Mouse (Mus musculus): ENCODE results near the gene Gstz1. TPM values are rescaled to one million over a fixed set of nuclear protein-coding genes. Genes with fewer than 3 reads are reported as not detected.

Gstz1 gene
- total and polyA plus RNA-seq, 3 experiments: 19.7 to 27.5 (median 22.3) TPM

DNA sequence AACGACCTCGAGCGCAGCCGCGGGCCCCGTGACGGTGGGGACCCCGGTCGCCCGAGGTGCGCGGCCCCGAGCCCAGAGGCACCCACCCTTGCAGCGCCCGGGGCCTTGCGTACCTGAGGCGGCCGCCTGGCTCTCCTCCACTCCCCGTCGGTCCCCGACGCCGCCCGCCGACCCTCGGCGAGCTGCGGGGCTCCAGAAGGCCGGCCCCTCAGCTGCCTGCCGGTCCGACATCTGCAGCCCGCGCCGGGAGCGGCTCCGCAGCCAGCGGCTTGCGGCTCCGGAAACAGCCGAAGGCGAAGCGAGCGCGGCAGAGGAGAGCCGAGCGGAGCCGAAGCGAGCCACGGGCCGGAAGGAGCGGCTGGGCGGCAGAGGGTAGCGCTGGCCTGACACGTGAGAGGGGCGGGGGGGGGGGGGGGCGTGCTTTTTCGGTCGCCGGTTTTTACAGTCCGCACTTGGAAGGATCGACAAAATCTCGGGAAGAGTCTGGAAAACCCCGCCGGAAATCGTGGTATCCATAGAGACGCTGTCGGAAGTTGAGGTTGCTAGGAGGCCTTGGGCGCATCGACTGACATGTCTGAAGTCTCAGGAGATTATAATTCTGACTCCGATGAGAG, 53.1 kb downstream of the Gstz1 start, which contains the start of gene Tmed8:
Tmed8 (minus strand) TSS at position 482 of the 614 bp plus-strand sequence.
- 0 out of 2 replicates have a peak, but pooled peaks have one; percentile 10 for TF ChIP-seq TCF12 (IDR thresholded peaks at IDR 0.05; ENCODE audit: low read depth, low read length)
- no peak; the same call in 1 of the 2 replicates for TF ChIP-seq ETS1 (conservative IDR thresholded peaks at IDR 0.05; ENCODE audit: low read depth, low read length)
- peak; percentile 88 for TF ChIP-seq MXI1 (IDR thresholded peaks at IDR 0.05; ENCODE audit: low read depth, low read length)
- 0 out of 2 replicates have a peak, but pooled peaks have one; percentile 7 for TF ChIP-seq KAT2A (IDR thresholded peaks at IDR 0.05; ENCODE audit: insufficient replicate concordance, low read length)
- no peak for TF ChIP-seq MYC (IDR thresholded peaks at IDR 0.05; ENCODE audit: low read depth, low read length)
- peak; percentile 61 for TF ChIP-seq SIN3A (IDR thresholded peaks at IDR 0.05; ENCODE audit: low read length)
- TF ChIP-seq EP300 (IDR thresholded peaks at IDR 0.05; ENCODE audit: low read length): no peak
- 0 out of 2 replicates have a peak, but pooled peaks have one; percentile 39 for TF ChIP-seq MAZ (IDR thresholded peaks at IDR 0.05; ENCODE audit: low read depth, low read length)
- TF ChIP-seq PAX5 (IDR thresholded peaks at IDR 0.05; ENCODE audit: low read length): no peak
- TF ChIP-seq UBTF (IDR thresholded peaks at IDR 0.05; ENCODE audit: low read depth, low read length): peak; percentile 88
- no peak for TF ChIP-seq JUND (conservative IDR thresholded peaks at IDR 0.05; ENCODE audit: low read depth, low read length)
- TF ChIP-seq E2F4 (IDR thresholded peaks at IDR 0.05; ENCODE audit: insufficient replicate concordance, low read depth, low read length): no peak
- peak; percentile 30; the same call in 1 of the 2 replicates for TF ChIP-seq ELF1 (IDR thresholded peaks at IDR 0.05; ENCODE audit: low read depth, low read length)
- 0 out of 2 replicates have a peak, but pooled peaks have one; percentile 10 for TF ChIP-seq JUN (IDR thresholded peaks at IDR 0.05; ENCODE audit: insufficient read depth, low read depth, low read length)
- no peak for TF ChIP-seq ZC3H11A (IDR thresholded peaks at IDR 0.05; ENCODE audit: low read depth, low read length)
- no peak for TF ChIP-seq ZMIZ1 (IDR thresholded peaks at IDR 0.05; ENCODE audit: low read depth, low read length)
- no peak for TF ChIP-seq MAFK (IDR thresholded peaks at IDR 0.05; ENCODE audit: insufficient replicate concordance, low read length)
- peak; percentile 76 for TF ChIP-seq BHLHE40 (IDR thresholded peaks at IDR 0.05; ENCODE audit: low read depth, low read length)
- TF ChIP-seq SMC3 (IDR thresholded peaks at IDR 0.05; ENCODE audit: low read depth, low read length): no peak
- TF ChIP-seq POLR2A (IDR thresholded peaks at IDR 0.05; ENCODE audit: low read depth, low read length): peak; percentile 38; the same call in 1 of the 2 replicates
- no peak for TF ChIP-seq RAD21 (IDR thresholded peaks at IDR 0.05; ENCODE audit: low read depth, low read length)
- Histone ChIP-seq H3K4me3 (replicated peaks in 1 of 3; ENCODE audit: low read depth in 2 of 3, low read length in 2 of 3, poor library complexity in 1 of 3) (peak within 1 kb of the TSS; percentile 96 to 99 (median 98)), H3K4me1 (ENCODE audit: control insufficient read depth in 1 of 2, insufficient read depth in 2 of 2) (peaks cover 3 to 32% of the 10 kb centered on the region in 2 experiments; a peak in 3 of 4 replicates), H3K36me3 (replicated peaks in 1 of 2; ENCODE audit: control insufficient read depth in 1 of 2, insufficient read depth in 1 of 2, low read length in 1 of 2) (peaks cover 0 to 2% of the 10 kb centered on the region in 2 experiments), H3K9ac (ENCODE audit: insufficient read depth, low read depth) (peak within 1 kb of the TSS; percentile 98), H3K4me2 (ENCODE audit: insufficient read depth, low read depth, poor library complexity, severe bottlenecking) (peak within 1 kb of the TSS; percentile 90), H3K9me3 (replicated peaks; ENCODE audit: low read length) (no peaks in the 10 kb centered on the region), H3K27ac (ENCODE audit: insufficient read depth, low read depth) (peak within 1 kb of the TSS; percentile 81), H3K27me3 (replicated peaks) (no peaks in the 10 kb centered on the region), H3K79me2 (replicated peaks; ENCODE audit: control insufficient read depth, extremely low read depth, insufficient read depth, poor library complexity, severe bottlenecking) (peaks cover 27% of the 10 kb centered on the region)
- dilution Hi-C loops (cut with MboI; ENCODE audit: extremely low pct_ligation_motif_present, extremely low pct_unique_long_range_greater_than_20kb, low sequenced_read_pairs) (no loop called here), in situ Hi-C loops (cut with MboI; ENCODE audit: low pct_ligation_motif_present, low pct_unique_long_range_greater_than_20kb, low sequenced_read_pairs) (loop anchor here (5.0 kb wide), 1 partner anchor 137 kb away; no protein-coding TSS in a partner anchor)
- peak; percentile 68 for DNase-seq (ENCODE audit: extremely low read depth)

Data from CH12.LX (cell line).